Mouse (Mus musculus) fat pad, adult 2 months (tissue): ENCODE measurements around the gene Ebf1.
A peak's percentile ranks its signal among the peaks of the same experiment; 100 is the strongest.

ENCODE experiments used
- DNase-seq: peaks from one replicate; pipeline ENCODE4 v3.0.0-alpha.2; 2011; ENCODE audit warnings: low read depth, low spot score; ENCODE audit errors: extremely low read depth

Ebf1 gene

GRCm38 (mm10) chr11:45002681-45003286, 385.7 kb downstream of the Ebf1 start:
- peak; percentile 0 for DNase-seq

DNA sequence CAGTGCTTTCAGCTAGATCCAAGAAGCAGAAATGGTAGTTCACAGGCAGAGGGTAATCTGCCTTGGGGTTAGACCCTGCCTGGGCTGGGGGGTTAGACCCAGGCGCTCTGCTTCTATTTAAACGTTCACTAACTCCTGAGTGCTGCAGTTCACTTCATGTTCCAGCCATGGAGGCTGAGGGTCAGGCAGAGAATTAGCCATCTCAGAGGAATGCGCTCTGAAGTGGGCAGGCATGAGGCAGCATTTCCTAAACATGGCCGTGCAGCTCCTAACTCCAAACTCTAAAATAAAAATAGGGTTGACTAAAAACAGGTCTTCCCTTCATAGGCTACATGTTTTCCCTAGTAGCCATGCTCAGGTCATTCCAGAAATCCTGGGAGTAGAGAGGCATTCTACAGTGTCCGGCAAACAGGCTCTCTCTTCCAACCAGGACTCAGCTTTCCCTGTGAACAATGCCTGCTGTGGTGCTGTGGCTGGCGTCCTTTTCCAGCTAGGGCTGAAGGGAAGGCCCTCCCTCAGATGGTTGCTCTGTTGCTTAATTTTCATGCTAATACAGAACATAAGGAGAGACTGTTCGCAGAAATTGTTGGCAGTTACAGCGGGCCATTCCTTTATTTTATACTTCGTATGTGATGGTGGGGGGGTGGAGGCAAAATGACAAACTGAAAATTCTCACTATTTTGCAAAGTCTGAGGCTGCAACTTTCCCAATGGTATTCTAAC, 386.8 kb downstream of the Ebf1 start:
- no peak for DNase-seq

DNA sequence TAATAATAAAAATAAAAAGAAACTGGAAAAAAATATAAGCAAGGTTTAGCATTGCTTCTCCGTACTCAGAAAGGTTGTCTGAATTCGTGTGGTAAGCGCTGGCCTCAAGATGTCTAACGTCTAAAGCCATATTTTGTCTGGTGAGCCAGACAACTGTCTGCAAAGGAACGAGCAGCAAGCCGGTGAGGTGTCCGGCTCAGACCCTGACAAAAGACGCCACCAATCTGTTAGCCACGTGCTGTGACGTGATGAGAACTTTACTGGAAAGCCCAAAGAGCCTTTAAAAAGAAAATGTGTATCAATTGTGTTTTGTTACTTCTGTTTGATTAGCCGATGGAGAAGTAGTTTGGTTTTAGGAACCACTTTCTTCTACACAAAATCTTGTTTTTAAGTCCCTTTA, 390.2 kb downstream of the Ebf1 start:
- no peak for DNase-seq

- DNase-seq = no peak
These were observed 391.0 kb downstream of the Ebf1 start for GRCm38 (mm10) chr11:45008078-45008477.

DNA sequence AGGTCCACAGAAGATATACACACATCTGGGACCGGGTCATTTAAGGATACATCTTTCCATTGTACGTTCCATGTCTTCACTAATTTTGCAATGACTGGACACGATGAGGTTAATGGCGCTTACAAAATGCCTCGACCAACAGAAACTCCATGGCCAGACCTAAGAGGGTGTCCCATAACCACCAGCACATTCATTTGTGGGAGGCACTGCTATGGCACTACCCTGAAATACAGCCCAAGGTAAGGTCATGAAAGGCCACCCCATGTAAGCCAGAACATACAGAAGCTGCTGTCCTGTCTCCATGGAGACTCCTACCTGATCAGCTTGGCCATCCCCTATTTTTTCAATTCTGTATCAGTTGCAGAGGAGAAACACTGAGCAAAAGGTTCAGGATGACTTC, 391.6 kb downstream of the Ebf1 start:
- DNase-seq = no peak

DNA sequence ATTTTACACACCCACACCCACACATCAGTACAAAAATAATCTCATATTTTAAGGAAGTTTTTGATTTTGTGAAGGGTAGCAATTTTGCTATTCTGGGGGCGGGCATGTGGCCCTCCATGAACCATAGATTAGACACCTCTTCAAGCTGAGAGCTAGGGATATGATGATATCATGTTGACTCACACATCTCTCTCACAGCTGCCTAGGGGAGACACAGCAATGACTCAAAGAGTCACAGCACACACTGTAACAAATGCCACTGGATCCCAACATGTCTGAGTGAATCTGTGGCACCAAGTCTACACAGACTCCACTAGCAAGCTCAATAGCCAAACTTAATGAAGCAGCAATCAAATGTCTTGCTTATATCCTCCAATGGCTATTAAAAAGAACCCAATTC, 395.0 kb downstream of the Ebf1 start:
- DNase-seq = no peak

DNA sequence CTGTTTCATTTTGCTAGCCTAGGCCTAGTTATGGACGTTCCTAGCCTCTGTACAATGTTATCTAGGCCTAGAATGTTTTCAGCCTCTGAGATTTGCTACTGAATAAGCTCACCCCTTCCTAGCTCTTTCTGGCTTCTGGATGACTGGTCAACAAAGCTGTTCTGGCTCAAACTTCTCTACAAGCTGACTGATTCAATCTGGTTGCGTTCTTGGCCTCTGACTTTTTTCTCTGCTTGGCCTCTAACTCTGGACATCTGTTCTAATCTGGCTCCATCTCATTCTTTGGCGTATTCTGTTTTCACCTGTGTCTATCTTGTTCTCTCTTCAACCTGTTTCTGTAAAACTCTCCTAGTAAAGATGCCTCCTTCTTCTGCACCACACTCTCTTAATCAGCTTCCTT, 400.4 kb downstream of the Ebf1 start:
- DNase-seq = no peak

DNA sequence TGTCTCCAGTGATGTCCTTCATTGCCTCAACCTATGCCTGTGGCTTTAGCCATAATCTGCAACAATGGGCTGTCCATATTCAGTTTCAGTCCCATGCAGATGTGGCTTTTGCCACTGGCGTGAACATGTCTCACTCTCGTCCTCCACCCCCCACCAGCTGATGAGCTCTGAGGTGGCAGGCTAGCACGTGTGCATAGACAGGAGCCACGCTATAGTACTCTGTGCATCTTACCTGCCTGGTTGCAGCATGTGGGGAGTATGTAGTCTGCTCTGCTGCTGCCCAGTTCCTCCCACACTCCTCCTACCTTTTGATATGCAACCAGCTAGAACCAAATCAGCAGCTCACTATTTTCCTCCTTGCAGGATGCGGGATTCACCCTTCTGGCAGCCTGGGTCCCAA, 408.9 kb downstream of the Ebf1 start:
- DNase-seq = no peak

GRCm38 (mm10) chr11:45026674-45027073, 409.6 kb downstream of the Ebf1 start:
- no peak for DNase-seq

- DNase-seq = no peak
These were observed 410.0 kb downstream of the Ebf1 start for GRCm38 (mm10) chr11:45027076-45027475.

DNA sequence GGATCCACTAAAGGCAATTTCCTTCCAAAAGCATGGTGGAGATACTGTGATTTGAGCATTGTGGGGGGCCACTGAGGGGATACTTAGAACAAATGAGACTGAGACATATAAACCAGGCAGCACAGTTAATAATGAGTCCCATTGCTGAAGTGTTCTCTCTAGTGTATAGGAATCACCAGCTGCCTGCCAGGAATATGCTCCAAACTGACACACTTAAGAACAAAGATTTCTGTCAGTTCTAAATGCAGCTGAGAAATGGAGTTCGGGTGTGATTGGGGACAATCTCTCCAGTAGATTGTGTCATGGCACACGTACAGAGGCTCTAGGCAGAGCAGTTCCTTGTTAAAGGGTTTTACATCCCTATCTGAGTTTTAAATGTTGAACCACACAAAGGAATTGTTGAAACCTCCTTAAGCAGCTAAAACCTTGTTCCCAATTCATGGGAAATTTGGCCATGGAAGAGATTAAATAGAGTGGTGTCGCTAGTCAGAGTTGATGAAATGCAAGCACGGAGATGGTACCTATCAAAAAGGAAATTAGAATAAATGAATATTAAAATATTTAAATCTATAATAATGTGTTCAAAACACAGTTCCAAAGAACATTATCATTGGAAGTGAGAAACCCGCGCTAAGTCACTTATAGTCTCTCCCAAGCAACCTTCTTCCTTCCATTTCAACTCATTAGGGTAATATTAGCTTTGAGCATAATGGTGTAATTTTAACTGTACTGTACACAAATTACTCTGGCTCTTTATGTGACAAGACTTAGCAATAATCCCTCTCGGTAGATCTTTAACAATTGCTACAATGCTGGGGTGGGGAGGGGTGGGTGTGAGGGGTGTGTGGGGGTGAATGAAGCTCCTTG, 438.9 kb downstream of the Ebf1 start:
- no peak for DNase-seq
